Mouse (Mus musculus) c-Kit-positive CD71-negative TER-119-negative erythroid progenitor cells, embryonic 14.5 days (primary cell): ENCODE measurements around the gene Nup50.
A peak's percentile ranks its signal among the peaks of the same experiment; 100 is the strongest.
"Not testable (repeated sequence)": the region's sequence is repeated elsewhere in the genome, so short reads cannot be mapped to it uniquely, and the experiment has no call there.

Experiments used
- DNase-seq: peaks from one replicate; pipeline ENCODE4 v3.0.0-alpha.2; 2013; ENCODE audit warnings: low read depth

Gene Nup50

GRCm38 (mm10) chr15:84922884-84923507 is at the start of gene Nup50:
Gene Nup50 (plus strand): TSS chr15:84923411.
- DNase-seq, result peak; percentile 97

- DNase-seq, result no peak
Observed at GRCm38 (mm10) chr15:84873867-84874266, 49.3 kb upstream of the Nup50 start.

GRCm38 (mm10) chr15:84877029-84877815 is 46.0 kb upstream of the Nup50 start:
- no peak for DNase-seq

GRCm38 (mm10) chr15:84888066-84888465 is 35.1 kb upstream of the Nup50 start:
- DNase-seq, result no peak

- no peak for DNase-seq
Observed at GRCm38 (mm10) chr15:84891246-84891645, 32.0 kb upstream of the Nup50 start.

- peak; percentile 61 for DNase-seq
Observed at GRCm38 (mm10) chr15:84891658-84892057, 31.6 kb upstream of the Nup50 start.

GRCm38 (mm10) chr15:84896216-84896615 is 27.0 kb upstream of the Nup50 start:
- DNase-seq, result not testable (repeated sequence)

GRCm38 (mm10) chr15:84896664-84897063 is 26.5 kb upstream of the Nup50 start:
- DNase-seq, result no peak

- no peak for DNase-seq
Observed at GRCm38 (mm10) chr15:84898077-84898476, 25.1 kb upstream of the Nup50 start.

GRCm38 (mm10) chr15:84903843-84904385 is 19.3 kb upstream of the Nup50 start:
- DNase-seq, result no peak

- no peak for DNase-seq
Observed at GRCm38 (mm10) chr15:84913201-84913600, 10.0 kb upstream of the Nup50 start.

GRCm38 (mm10) chr15:84919938-84920337 is 3.3 kb upstream of the Nup50 start, which contains the start of gene Gm29666:
Gene Gm29666 (minus strand): TSS chr15:84920038.
- no peak for DNase-seq

- no peak for DNase-seq
Observed at GRCm38 (mm10) chr15:84923508-84924181, 434 bp downstream of the Nup50 start.

- DNase-seq, result peak; percentile 36
Observed at GRCm38 (mm10) chr15:84924781-84925315, 1.6 kb downstream of the Nup50 start.

- no peak for DNase-seq
Observed at GRCm38 (mm10) chr15:84925495-84926018, 2.3 kb downstream of the Nup50 start.

- DNase-seq, result no peak
Observed at GRCm38 (mm10) chr15:84932351-84932750, 9.1 kb downstream of the Nup50 start.

- DNase-seq, result no peak
Observed at GRCm38 (mm10) chr15:84934901-84935300, 11.7 kb downstream of the Nup50 start.

- no peak for DNase-seq
Observed at GRCm38 (mm10) chr15:84940102-84940501, 16.9 kb downstream of the Nup50 start.

GRCm38 (mm10) chr15:84942647-84943285 is 19.6 kb downstream of the Nup50 start:
- DNase-seq, result no peak

GRCm38 (mm10) chr15:84944319-84944718 is 21.1 kb downstream of the Nup50 start:
- DNase-seq, result no peak

GRCm38 (mm10) chr15:84948990-84949389 is 25.8 kb downstream of the Nup50 start:
- no peak for DNase-seq

- DNase-seq, result no peak
Observed at GRCm38 (mm10) chr15:84950053-84950452, 26.8 kb downstream of the Nup50 start.
